Mouse (Mus musculus) embryonic fibroblast, embryonic 13.5 days (primary cell): Measurements from ENCODE around the gene Zfpl1. TPM values are rescaled to one million over a fixed set of nuclear protein-coding genes. Genes with fewer than 3 reads are reported as not detected.

Experiments used
- H3K27ac ChIP-seq: 2 replicates; pipeline ENCODE4 v1.5.1; 2012; ENCODE audit warnings: low read length, control low read depth, inconsistent platforms; ENCODE audit not compliant: insufficient read depth
- H3K4me1 ChIP-seq: 2 replicates; pipeline ENCODE4 v1.6.1; 2011; ENCODE audit warnings: low read length; ENCODE audit not compliant: control insufficient read depth, insufficient read depth
- H3K4me3 ChIP-seq: 2 replicates; pipeline ENCODE4 v1.5.1; 2011; ENCODE audit warnings: mild to moderate bottlenecking, control low read depth, low read length; ENCODE audit not compliant: insufficient read depth
- CTCF ChIP-seq: IDR thresholded peaks from 2 replicates; pipeline ENCODE4 v1.5.1; 2011; ENCODE audit warnings: mild to moderate bottlenecking, control low read depth, low read length, moderate library complexity, borderline replicate concordance; ENCODE audit not compliant: insufficient read depth
- POLR2A ChIP-seq: IDR thresholded peaks from 2 replicates; pipeline ENCODE4 v1.6.1; 2011; ENCODE audit warnings: low read depth, mild to moderate bottlenecking, control low read depth, low read length, moderate library complexity
- polyA plus RNA-seq: library from polyadenylated mRNA; stranded (reverse); fragments of >200 nt; gene quantifications from 2 replicates; pipeline ENCODE4 v1.2.4, GENCODE M21; 2011; ENCODE audit warnings: low read depth; ENCODE audit not compliant: missing spikeins, insufficient read length

Gene Zfpl1
- polyA plus RNA-seq, 1 experiment = 59.0 TPM

- no peaks in the 10 kb centered on the region for H3K4me1 ChIP-seq
Observed at GRCm38 (mm10) chr19:6070571-6071250, 14.0 kb downstream of the Zfpl1 start.

GRCm38 (mm10) chr19:6069851-6070250, 14.9 kb downstream of the Zfpl1 start:
- TF ChIP-seq CTCF (no peak), POLR2A (no peak)
- Histone ChIP-seq H3K4me1 (no peaks in the 10 kb centered on the region), H3K4me3 (no peak overlapping the region), H3K27ac (no peak overlapping the region)

More at GRCm38 (mm10) chr19:6070571-6071250, 14.0 kb downstream of the Zfpl1 start:
- TF ChIP-seq POLR2A (no peak), CTCF (no peak)
- H3K4me3 ChIP-seq = no peak overlapping the region
- H3K27ac ChIP-seq = no peak overlapping the region

DNA sequence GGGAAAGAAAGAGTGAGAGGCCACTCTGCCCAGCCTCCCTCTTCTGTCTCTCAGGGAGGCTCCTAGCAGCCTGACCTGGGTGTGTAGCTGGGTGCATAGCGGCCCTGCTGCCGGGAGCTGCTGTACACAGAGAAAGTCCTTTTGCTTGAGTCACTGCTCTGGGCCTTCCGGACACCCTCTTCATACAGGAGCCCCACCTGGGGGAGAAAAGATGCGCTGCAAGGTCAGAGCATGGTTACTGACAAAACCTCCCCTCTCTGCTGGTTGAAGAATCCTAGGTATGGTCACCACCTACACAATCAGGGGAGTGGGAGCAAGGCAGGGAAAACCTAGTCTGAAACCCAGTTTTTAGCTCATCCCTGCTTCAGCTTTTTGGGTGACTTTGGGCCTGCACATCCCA, 15.8 kb downstream of the Zfpl1 start:
- no peak for TF ChIP-seq POLR2A
- TF ChIP-seq CTCF = no peak
- H3K4me1 ChIP-seq = no peaks in the 10 kb centered on the region
- no peak overlapping the region for H3K4me3 ChIP-seq
- no peak overlapping the region for H3K27ac ChIP-seq

- Histone ChIP-seq H3K4me1 (no peaks in the 10 kb centered on the region), H3K4me3 (peak within 1 kb of the TSS; percentile 56), H3K27ac (0 out of 2 replicates have a peak within 1 kb of the TSS, but pooled peaks have one; percentile 1)
- TF ChIP-seq POLR2A (peak; percentile 70), CTCF (no peak)
Observed at GRCm38 (mm10) chr19:6067724-6068415, 16.9 kb downstream of the Zfpl1 start, which contains the start of gene Tm7sf2. TSS of gene Tm7sf2 (minus strand) at chr19:6068373.

- Histone ChIP-seq H3K4me1 (no peaks in the 10 kb centered on the region), H3K4me3 (peak overlapping the region; percentile 56), H3K27ac (0 out of 2 replicates have a peak overlapping the region, but pooled peaks have one; percentile 1)
- no peak for TF ChIP-seq POLR2A
- TF ChIP-seq CTCF = peak; percentile 91
Observed at GRCm38 (mm10) chr19:6067011-6067723, 17.6 kb downstream of the Zfpl1 start.

- no peak for TF ChIP-seq CTCF
- Histone ChIP-seq H3K4me1 (no peaks in the 10 kb centered on the region), H3K27ac (no peak overlapping the region), H3K4me3 (peak overlapping the region; percentile 56)
Observed at GRCm38 (mm10) chr19:6066571-6066970, 18.2 kb downstream of the Zfpl1 start.

DNA sequence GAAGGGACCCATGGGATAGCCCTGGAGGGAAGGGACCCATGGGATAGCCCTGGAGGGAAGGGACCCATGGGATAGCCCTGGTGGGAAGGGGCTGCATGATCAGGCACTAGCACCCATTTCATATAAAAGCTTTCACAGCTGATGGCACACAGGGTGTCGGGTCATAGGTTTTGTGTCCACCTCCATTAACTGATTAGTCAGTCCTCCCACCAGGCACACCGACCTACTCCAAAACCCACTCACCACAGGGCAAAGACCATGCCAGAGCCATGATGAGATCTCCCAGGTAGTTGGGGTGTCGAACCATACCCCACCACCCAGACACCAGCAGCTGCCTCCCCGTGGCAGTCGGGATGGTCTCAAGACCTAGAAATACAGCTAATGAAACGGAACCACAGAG, 21.7 kb downstream of the Zfpl1 start:
- Histone ChIP-seq H3K4me3 (no peak overlapping the region), H3K27ac (no peak overlapping the region), H3K4me1 (peaks cover 4% of the 10 kb centered on the region; the same call in 1 of the 2 replicates)
- TF ChIP-seq CTCF (no peak), POLR2A (no peak; the same call in 1 of the 2 replicates)

DNA sequence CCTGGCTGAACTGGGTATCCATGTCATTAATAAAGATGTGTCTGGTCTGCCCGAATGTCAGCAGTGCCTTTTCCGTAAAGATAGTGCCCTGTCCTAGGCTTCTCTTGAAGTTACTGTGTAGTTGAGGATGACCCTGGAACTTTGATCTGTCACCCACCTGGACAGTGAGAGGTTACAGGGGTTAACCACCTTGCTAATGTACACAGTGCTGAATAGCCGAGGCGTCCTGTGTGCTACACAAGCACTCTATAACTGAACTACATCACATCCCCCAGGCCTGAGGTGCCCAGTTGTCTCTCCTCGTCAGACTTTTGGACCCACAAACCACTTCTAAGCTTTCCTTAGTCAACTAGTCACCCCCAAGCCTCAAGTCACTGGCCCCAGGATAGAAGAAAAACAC, 22.3 kb downstream of the Zfpl1 start:
- Histone ChIP-seq H3K4me3 (peak overlapping the region; percentile 60), H3K4me1 (peaks cover 4% of the 10 kb centered on the region; the same call in 1 of the 2 replicates), H3K27ac (no peak overlapping the region)
- TF ChIP-seq CTCF (no peak), POLR2A (0 out of 2 replicates have a peak, but pooled peaks have one; percentile 4)

DNA sequence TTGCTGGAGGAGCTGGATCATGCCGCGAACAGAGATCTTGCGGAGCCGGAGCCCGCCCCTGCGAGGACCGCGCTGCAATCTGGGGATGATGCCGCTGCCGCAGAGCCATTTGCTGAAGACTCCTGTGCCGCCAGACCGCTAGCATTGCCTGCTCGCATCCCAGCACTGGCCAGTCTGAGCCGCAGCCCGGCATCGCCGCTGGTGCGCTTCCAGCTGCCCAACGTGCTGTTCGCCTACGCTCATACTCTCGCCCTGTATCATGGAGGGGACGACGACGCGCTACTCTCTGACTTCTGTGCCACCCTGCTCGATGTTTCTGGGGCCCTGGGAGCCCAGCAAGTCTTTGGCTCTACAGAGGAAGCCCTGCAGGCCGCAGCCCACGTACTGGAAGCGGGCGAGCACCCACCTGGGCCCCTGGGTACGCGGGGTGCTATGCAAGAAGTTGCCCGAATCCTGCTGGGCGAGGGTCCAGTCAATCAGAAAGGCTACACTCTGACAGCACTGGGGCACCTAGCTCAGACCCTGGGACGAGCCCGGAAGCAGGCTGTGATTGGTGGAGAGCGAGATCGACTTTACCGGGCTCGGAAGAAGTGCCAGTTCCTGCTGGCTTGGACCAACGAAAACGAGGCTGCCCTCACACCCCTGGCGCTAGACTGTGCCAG, 23.0 kb downstream of the Zfpl1 start:
- H3K4me1 ChIP-seq = peaks cover 4% of the 10 kb centered on the region; the same call in 1 of the 2 replicates
- TF ChIP-seq POLR2A = peak; percentile 46; the same call in 1 of the 2 replicates
- no peak for TF ChIP-seq CTCF
- H3K4me3 ChIP-seq = peak overlapping the region; percentile 60
- H3K27ac ChIP-seq = peak overlapping the region; percentile 82
